Mouse (Mus musculus) liver, postnatal 0 days (tissue): ENCODE results near the gene CK137956.

Experiments
- CTCF ChIP-seq: sonication (generic); IDR thresholded peaks from 2 replicates; pipeline ENCODE4 v1.5.1; 2016; ENCODE audit warnings: antibody characterized with exemption, low read depth
- EP300 ChIP-seq: IDR thresholded peaks from 2 replicates; pipeline ENCODE4 v1.6.1; 2016; ENCODE audit warnings: antibody characterized with exemption, low read depth, mild to moderate bottlenecking

GRCm38 (mm10) chr4:127988526-127989180, 17.9 kb upstream of the CK137956 start:
- TF ChIP-seq CTCF (no peak), EP300 (no peak)
